Mouse (Mus musculus): ENCODE data around the gene Rhov. TPM values are rescaled to one million over a fixed set of nuclear protein-coding genes. Genes with fewer than 3 reads are reported as not detected.

Gene Rhov
- total RNA-seq, 2 experiments from 2014 or later = not detected

DNA sequence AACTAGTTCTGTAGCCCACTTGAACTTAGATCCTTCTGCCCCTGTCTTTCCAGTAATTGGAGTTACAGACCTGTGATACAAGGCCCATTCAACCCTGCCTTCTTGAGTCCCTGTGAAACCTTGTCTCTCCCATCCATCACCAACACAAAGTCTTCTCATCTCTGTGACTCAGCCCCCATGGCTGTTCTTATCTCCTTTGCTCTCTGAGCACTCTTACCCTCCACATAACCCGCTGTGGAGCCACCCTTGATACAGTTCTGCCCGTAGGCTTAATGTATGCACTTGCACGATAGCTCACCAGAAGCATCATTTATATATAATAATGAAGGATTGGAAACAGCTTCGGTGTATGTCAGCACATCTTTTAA, 30.3 kb downstream of the Rhov start:
- ATAC-seq (replicated peaks; ENCODE audit: low FRiP score, poor library complexity, severe bottlenecking) = no peak

DNA sequence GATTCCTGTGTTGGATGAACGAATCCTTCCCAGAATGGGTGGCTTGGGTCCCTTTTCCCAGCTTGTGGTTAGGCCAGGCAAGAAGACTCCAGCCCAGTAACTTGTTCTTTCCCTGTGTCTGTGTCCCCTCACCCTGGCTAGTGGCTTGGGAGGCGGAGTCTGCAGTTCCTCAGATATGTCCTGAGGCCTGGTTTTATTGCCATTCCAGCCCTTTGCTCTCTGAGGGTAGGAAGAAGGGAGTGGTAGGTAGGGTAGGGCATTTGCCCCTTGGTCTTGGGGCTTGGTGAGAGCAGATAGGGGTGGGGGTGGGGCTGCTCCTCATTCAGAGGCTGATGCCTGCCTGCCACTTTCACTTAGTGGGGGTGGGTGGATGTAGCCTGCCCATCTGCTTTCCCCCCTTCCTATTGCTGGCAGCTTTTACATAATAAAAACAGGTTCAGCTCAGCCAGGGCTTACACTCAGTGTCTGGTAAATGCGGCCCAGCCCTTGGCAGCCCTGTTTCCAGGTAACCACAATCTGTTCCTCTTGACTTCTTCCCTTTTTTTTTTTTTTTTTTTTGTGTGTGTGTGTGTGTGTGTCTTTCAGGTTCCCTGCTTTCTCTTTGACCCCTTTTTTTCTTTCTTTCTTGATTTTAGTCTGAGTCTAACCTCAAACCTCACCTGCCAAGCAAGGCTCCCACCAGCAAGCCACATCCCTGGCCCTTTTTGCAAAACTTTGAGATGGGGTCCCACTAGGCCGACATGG, 30.8 kb downstream of the Rhov start:
- no peak for ATAC-seq (replicated peaks; ENCODE audit: low FRiP score, poor library complexity, severe bottlenecking)

DNA sequence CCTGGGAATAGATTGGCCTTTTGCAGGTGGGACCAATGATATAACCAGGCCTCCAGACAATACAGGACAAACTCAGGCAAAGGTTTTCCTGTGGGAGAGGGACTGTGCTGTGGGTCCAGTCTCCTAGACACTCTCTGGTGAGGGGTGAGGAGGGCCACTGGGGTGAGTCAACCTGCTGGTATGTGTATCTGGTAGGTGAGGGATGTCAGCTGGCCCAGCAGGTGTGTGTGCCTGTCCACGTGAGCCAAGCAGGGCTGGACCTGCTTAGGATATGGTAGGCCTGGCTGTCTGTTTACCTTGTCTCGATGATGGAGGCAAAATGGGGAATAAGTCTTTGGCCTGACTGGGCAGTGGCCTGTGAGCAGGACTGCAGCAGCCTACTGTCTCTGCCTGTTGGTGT, 32.4 kb downstream of the Rhov start:
- ATAC-seq (replicated peaks; ENCODE audit: low FRiP score, poor library complexity, severe bottlenecking) = no peak

DNA sequence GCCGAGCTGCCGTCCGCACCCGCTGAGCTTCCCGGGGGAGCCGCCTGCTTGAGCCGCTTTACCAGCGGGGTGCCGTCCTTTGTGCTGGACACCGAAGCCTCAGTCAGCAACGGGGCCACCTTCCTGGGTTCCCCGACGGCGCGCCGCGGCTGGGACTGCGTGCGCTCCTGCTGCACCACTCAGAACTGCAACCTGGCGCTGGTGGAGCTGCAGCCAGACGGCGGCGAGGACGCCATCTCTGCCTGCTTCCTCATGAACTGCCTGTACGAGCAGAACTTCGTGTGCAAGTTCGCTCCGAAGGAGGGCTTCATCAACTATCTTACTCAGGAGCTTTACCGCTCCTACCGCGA, 33.2 kb downstream of the Rhov start:
- ATAC-seq (replicated peaks; ENCODE audit: low FRiP score, poor library complexity, severe bottlenecking) = no peak

DNA sequence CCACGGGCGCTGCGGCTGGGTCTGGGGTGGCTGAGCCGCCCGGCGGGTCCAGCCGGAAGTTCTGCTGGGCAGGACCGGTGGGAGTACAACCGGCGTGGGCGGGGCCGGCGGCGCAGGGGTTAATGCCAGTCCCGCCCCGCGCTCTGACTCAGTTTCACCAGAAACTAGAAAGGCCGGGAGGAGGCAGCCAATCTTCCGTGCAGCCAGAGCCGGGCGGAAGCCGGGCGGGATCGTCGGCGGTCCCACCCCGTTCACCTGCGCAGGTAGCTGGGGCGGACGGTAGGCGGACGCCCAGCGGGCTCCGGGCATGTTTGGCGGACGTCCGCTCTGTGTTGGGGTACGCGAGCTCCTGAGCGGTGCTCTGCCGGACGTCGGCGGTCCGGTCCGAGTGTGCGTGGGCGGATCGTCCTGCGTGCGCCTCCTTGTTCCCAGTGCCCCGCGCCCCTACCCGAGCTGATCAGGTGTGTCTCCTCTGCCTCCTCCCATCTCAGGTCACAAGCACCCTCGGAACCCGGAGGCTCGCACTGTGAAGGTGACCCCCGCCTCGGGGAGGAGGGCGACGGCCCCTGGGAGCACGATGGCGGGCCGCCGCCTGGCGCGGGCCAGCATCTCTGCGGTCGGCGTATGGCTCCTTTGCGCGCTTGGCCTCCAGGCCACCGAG, 33.7 kb downstream of the Rhov start, which contains the start of gene Spint1:
Gene Spint1 (plus strand): TSS at position 153 of the 661 bp plus-strand sequence.
- ATAC-seq (replicated peaks; ENCODE audit: low FRiP score, poor library complexity, severe bottlenecking) = no peak

DNA sequence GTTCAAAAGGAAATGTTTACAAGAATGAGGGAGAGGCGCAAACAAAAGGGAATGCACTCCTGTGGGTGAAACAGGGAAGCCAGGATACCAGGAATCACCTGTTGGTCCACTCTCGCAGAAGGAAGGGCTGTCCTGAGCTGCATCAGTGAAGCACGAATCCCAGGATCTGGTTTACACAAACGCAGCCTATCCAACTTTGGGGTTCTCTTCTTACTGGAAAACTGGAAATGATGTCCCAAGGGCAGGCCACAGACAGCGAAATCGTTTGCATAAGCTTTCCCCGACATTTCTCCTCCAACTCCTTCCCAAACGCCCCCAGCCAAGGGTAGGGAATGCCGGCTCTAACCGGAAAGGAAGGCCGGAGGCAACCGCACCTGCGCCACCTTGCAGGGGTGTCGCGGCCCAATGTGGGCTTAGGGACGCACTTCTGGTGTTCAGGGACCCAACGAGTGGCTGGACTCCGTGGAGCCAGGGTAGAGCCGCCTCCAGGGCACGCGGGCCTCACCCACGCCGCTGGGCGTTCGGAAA, 34.3 kb downstream of the Rhov start:
- no peak for ATAC-seq (replicated peaks; ENCODE audit: low FRiP score, poor library complexity, severe bottlenecking)

DNA sequence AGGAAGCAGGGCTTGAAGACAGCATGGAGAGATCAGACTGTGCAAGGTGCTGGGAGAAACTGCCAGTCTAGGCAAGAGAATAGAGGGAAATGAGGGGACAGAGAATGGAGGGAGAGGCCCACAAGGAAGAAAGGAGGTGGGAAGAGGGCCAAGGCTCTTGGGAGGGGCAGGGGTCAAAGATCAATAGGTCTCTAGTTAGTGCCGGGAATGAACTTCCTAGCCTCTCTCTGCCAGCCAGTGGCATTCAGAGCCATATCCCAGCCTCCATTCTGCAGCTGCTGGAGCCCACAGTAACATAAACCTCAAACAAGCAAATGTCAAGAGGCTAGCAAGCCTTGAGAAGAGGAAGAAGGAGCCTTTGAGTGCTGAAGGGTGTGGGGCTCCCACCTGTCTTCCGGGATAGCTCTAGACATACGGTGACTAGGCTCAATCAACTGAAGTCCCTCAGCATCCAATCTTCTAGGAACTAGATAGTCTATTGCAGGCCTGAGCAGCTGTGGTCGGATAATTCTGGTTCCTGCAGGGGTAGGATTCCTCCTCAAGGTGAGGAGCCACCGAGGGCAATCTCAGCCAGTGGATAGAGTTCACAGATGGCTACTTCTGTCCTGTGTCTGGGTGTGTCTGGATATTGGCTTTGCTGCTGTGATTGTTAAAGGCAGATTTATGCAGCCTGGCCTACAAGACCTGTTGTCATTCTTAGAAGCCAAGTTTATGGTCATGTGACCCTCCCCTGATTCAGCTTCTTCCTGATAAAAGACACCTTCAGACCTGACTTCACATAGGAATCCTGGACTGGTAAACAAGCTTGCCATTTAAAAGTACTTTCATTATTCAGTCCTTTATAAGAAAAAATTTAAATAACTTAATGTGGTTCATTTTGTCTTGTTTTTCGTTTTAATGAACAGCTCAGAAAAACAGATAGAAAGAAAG, 41.0 kb downstream of the Rhov start, which contains the start of gene Ppp1r14d:
Gene Ppp1r14d (minus strand): TSS at position 132 of the 930 bp plus-strand sequence.
- no peak for ATAC-seq (replicated peaks; ENCODE audit: low FRiP score, poor library complexity, severe bottlenecking)

Other genes starting within 250 kb of the Rhov start
- gene Ccdc32, start 241.9 kb downstream of the Rhov start, total RNA-seq (2015; ENCODE audit: low replicate concordance) = 4.6 and 7.2 TPM in 2 replicates
- gene Ccdc32, start 241.9 kb downstream of the Rhov start, total RNA-seq (2017; ENCODE audit: low replicate concordance) = 10.1 and 12.9 TPM in 2 replicates
- 2.1 and 2.5 TPM in 2 replicates for gene Rpusd2, start 236.5 kb downstream of the Rhov start, total RNA-seq (2015; ENCODE audit: low replicate concordance)
- gene Rpusd2, start 236.5 kb downstream of the Rhov start, total RNA-seq (2017; ENCODE audit: low replicate concordance) = 0.61 and 0.90 TPM in 2 replicates
- 282 and 376 TPM in 2 replicates for gene Knl1, start 224.2 kb downstream of the Rhov start, total RNA-seq (2015; ENCODE audit: low replicate concordance)
- gene Knl1, start 224.2 kb downstream of the Rhov start, total RNA-seq (2017; ENCODE audit: low replicate concordance) = 418 and 469 TPM in 2 replicates
- 51.2 and 66.7 TPM in 2 replicates for gene Rad51, start 158.5 kb downstream of the Rhov start, total RNA-seq (2015; ENCODE audit: low replicate concordance)
- gene Rad51, start 158.5 kb downstream of the Rhov start, total RNA-seq (2017; ENCODE audit: low replicate concordance) = 23.8 and 50.4 TPM in 2 replicates
- 38.9 and 41.1 TPM in 2 replicates for gene Rmdn3, start 114.2 kb downstream of the Rhov start, total RNA-seq (2015; ENCODE audit: low replicate concordance)
- gene Rmdn3, start 114.2 kb downstream of the Rhov start, total RNA-seq (2017; ENCODE audit: low replicate concordance) = 75.8 and 76.1 TPM in 2 replicates
- gene Gchfr, start 103.5 kb downstream of the Rhov start, total RNA-seq (2015; ENCODE audit: low replicate concordance) = not detected in 2 replicates
- not detected in 2 replicates for gene Gchfr, start 103.5 kb downstream of the Rhov start, total RNA-seq (2017; ENCODE audit: low replicate concordance)
- gene Gm14137, start 96.8 kb downstream of the Rhov start, total RNA-seq (2015; ENCODE audit: low replicate concordance) = not detected in 2 replicates
- 0.53 TPM in 1 of 2 replicates, not detected in the other for gene Gm14137, start 96.8 kb downstream of the Rhov start, total RNA-seq (2017; ENCODE audit: low replicate concordance)
- 5.4 and 17.6 TPM in 2 replicates for gene Zfyve19, start 62.7 kb downstream of the Rhov start, total RNA-seq (2015; ENCODE audit: low replicate concordance)
- 5.1 and 12.1 TPM in 2 replicates for gene Zfyve19, start 62.7 kb downstream of the Rhov start, total RNA-seq (2017; ENCODE audit: low replicate concordance)
- 8.4 and 13.3 TPM in 2 replicates for gene Dnajc17, start 62.5 kb downstream of the Rhov start, total RNA-seq (2015; ENCODE audit: low replicate concordance)
- 24.7 and 54.9 TPM in 2 replicates for gene Dnajc17, start 62.5 kb downstream of the Rhov start, total RNA-seq (2017; ENCODE audit: low replicate concordance)
- not detected in 2 replicates for gene Ppp1r14d, start 41.4 kb downstream of the Rhov start, total RNA-seq (2015; ENCODE audit: low replicate concordance)
- gene Ppp1r14d, start 41.4 kb downstream of the Rhov start, total RNA-seq (2017; ENCODE audit: low replicate concordance) = not detected in 2 replicates
- not detected in 2 replicates for gene Spint1, start 33.9 kb downstream of the Rhov start, total RNA-seq (2015; ENCODE audit: low replicate concordance)
- not detected in 2 replicates for gene Spint1, start 33.9 kb downstream of the Rhov start, total RNA-seq (2017; ENCODE audit: low replicate concordance)
- gene Vps18, start 17.5 kb upstream of the Rhov start, total RNA-seq (2015; ENCODE audit: low replicate concordance) = 1.1 and 2.1 TPM in 2 replicates
- gene Vps18, start 17.5 kb upstream of the Rhov start, total RNA-seq (2017; ENCODE audit: low replicate concordance) = 3.7 and 4.1 TPM in 2 replicates
- gene Dll4, start 54.5 kb upstream of the Rhov start, total RNA-seq (2015; ENCODE audit: low replicate concordance) = not detected in 2 replicates
- not detected in 2 replicates for gene Dll4, start 54.5 kb upstream of the Rhov start, total RNA-seq (2017; ENCODE audit: low replicate concordance)
- gene Chac1, start 80.0 kb upstream of the Rhov start, total RNA-seq (2015; ENCODE audit: low replicate concordance) = 4.3 TPM in 1 of 2 replicates, not detected in the other
- gene Chac1, start 80.0 kb upstream of the Rhov start, total RNA-seq (2017; ENCODE audit: low replicate concordance) = 0.13 TPM in 1 of 2 replicates, not detected in the other
- 10.9 and 11.9 TPM in 2 replicates for gene Ino80, start 206.4 kb upstream of the Rhov start, total RNA-seq (2015; ENCODE audit: low replicate concordance)
- gene Ino80, start 206.4 kb upstream of the Rhov start, total RNA-seq (2017; ENCODE audit: low replicate concordance) = 10.0 and 11.1 TPM in 2 replicates